Mouse (Mus musculus) lung, postnatal 0 days (tissue): ENCODE measurements around the gene Nudt8. TPM values are rescaled to one million over a fixed set of nuclear protein-coding genes. Genes with fewer than 3 reads are reported as not detected.
"Not testable (repeated sequence)": the region's sequence is repeated elsewhere in the genome, so short reads cannot be mapped to it uniquely, and the experiment has no call there.

Source experiments
- ATAC-seq: fragments of 200-750 bp; cut with Nextera tagmentation; 2 replicates; pipeline ENCODE4 v1.8.0; 2017; ENCODE audit warnings: moderate library complexity
- DNase-seq: peaks from one replicate; pipeline ENCODE4 v3.0.0-alpha.2; 2016; ENCODE audit warnings: low spot score
- H3K27ac ChIP-seq: fragments of 300-500 bp; sonication (generic); 2 replicates; pipeline ENCODE4 v1.5.1; 2014; ENCODE audit warnings: antibody characterized with exemption, mild to moderate bottlenecking, low read length, mixed read lengths
- H3K27me3 ChIP-seq: fragments of 300-500 bp; sonication (generic); replicated peaks from 2 replicates; pipeline ENCODE4 v1.6.1; 2014; ENCODE audit warnings: low read length, mixed read lengths; ENCODE audit not compliant: insufficient read depth
- H3K36me3 ChIP-seq: fragments of 300-500 bp; sonication (generic); 2 replicates; pipeline ENCODE4 v1.6.1; 2014; ENCODE audit warnings: low read length, mixed read lengths; ENCODE audit not compliant: insufficient read depth
- H3K4me1 ChIP-seq: fragments of 300-500 bp; sonication (generic); 2 replicates; pipeline ENCODE4 v1.6.1; 2014; ENCODE audit warnings: antibody characterized with exemption, low read depth, low read length, mixed read lengths; ENCODE audit not compliant: insufficient read depth
- H3K4me2 ChIP-seq: fragments of 300-500 bp; sonication (generic); replicated peaks from 2 replicates; pipeline ENCODE4 v1.6.1; 2014; ENCODE audit warnings: low read depth, mild to moderate bottlenecking, low read length, moderate library complexity, mixed read lengths
- H3K4me3 ChIP-seq: fragments of 300-500 bp; sonication (generic); 2 replicates; pipeline ENCODE4 v1.5.1; 2014; ENCODE audit warnings: low read depth, low read length
- H3K9ac ChIP-seq: fragments of 300-500 bp; sonication (generic); replicated peaks from 2 replicates; pipeline ENCODE4 v1.6.1; 2014; ENCODE audit warnings: low read depth, mild to moderate bottlenecking
- H3K9me3 ChIP-seq: fragments of 300-500 bp; sonication (generic); 2 replicates; pipeline ENCODE4 v1.6.1; 2016; ENCODE audit warnings: low read length, mixed read lengths
- CTCF ChIP-seq: IDR thresholded peaks from 2 replicates; pipeline ENCODE4 v1.5.1; 2016; ENCODE audit warnings: antibody characterized with exemption, mild to moderate bottlenecking
- EP300 ChIP-seq: IDR thresholded peaks from 2 replicates; pipeline ENCODE4 v1.6.1; 2016; ENCODE audit warnings: antibody characterized with exemption, mild to moderate bottlenecking, control low read depth
- WGBS: fragments of 180-500 bp; shearing (Covaris S2); extraction: QIAGEN DNeasy Blood & Tissue Kit; methylation state at CpG from one replicate; pipeline ENCODE4 v1.1.7; 2014; 5-methylcytosine and 5-hydroxymethylcytosine counted together
- polyA plus RNA-seq: library from polyadenylated mRNA; unstranded; fragments of >200 nt; fragmentation: Nextera tagmentation; extraction: Ambion mirVana; gene quantifications from 2 replicates; pipeline ENCODE4 v1.2.1, GENCODE M21; 2015

The Nudt8 gene
- polyA plus RNA-seq, 1 experiment from 2014 or later: 28.5 TPM

GRCm38 (mm10) chr19:4046866-4047254 is 46.5 kb downstream of the Nudt8 start:
- 68% methylated on average over 8 of the region's 8 CpGs for WGBS
- no peaks in the 10 kb centered on the region for H3K36me3 ChIP-seq
- TF ChIP-seq CTCF: no peak
- no peak for TF ChIP-seq EP300

GRCm38 (mm10) chr19:4047859-4048258 is 47.5 kb downstream of the Nudt8 start:
- ATAC-seq (no peak), DNase-seq (peak; percentile 89)
- H3K27ac ChIP-seq: no peak overlapping the region
- TF ChIP-seq EP300: no peak
- TF ChIP-seq CTCF: peak; percentile 88
- no peaks in the 10 kb centered on the region for H3K27me3 ChIP-seq
- no peaks in the 10 kb centered on the region for H3K9me3 ChIP-seq
- no peak overlapping the region for H3K4me3 ChIP-seq
- no peak overlapping the region for H3K4me2 ChIP-seq
- no peak overlapping the region for H3K9ac ChIP-seq
- 17% methylated on average over 4 of the region's 4 CpGs for WGBS
- peaks cover 4% of the 10 kb centered on the region; the same call in 1 of the 2 replicates for H3K4me1 ChIP-seq
- no peaks in the 10 kb centered on the region for H3K36me3 ChIP-seq

More at GRCm38 (mm10) chr19:4046866-4047254, 46.5 kb downstream of the Nudt8 start:
- peaks cover 4% of the 10 kb centered on the region; the same call in 1 of the 2 replicates for H3K4me1 ChIP-seq
- no peaks in the 10 kb centered on the region for H3K9me3 ChIP-seq
- H3K4me2 ChIP-seq: no peak overlapping the region
- H3K27me3 ChIP-seq: no peaks in the 10 kb centered on the region
- DNase-seq (no peak), ATAC-seq (no peak)
- peak overlapping the region; percentile 55; the same call in 1 of the 2 replicates for H3K27ac ChIP-seq
- no peak overlapping the region for H3K9ac ChIP-seq
- no peak overlapping the region for H3K4me3 ChIP-seq

- WGBS: 80% methylated on average over 5 of the region's 5 CpGs
- TF ChIP-seq CTCF: peak; percentile 36; the same call in 1 of the 2 replicates
- not testable (repeated sequence) for DNase-seq, H3K4me3 ChIP-seq, H3K4me1 ChIP-seq, H3K9me3 ChIP-seq, H3K27me3 ChIP-seq, H3K36me3 ChIP-seq, ATAC-seq, H3K27ac ChIP-seq, H3K4me2 ChIP-seq, H3K9ac ChIP-seq
These were observed 48.7 kb downstream of the Nudt8 start for GRCm38 (mm10) chr19:4049069-4049468.

GRCm38 (mm10) chr19:4051016-4051415 is 50.6 kb downstream of the Nudt8 start:
- H3K9me3 ChIP-seq: no peaks in the 10 kb centered on the region
- TF ChIP-seq CTCF (peak; percentile 24; the same call in 1 of the 2 replicates), EP300 (no peak)
- no peaks in the 10 kb centered on the region for H3K27me3 ChIP-seq
- H3K4me2 ChIP-seq: no peak overlapping the region
- H3K9ac ChIP-seq: no peak overlapping the region
- ATAC-seq (no peak), DNase-seq (no peak)
- no peaks in the 10 kb centered on the region for H3K4me1 ChIP-seq
- H3K36me3 ChIP-seq: no peaks in the 10 kb centered on the region
- no peak overlapping the region for H3K27ac ChIP-seq
- H3K4me3 ChIP-seq: no peak overlapping the region
- 93% methylated on average over 5 of the region's 5 CpGs for WGBS

Other genes with a start within 250 kb of the Nudt8 start
- gene Kmt5b, start 233.2 kb upstream of the Nudt8 start, polyA plus RNA-seq: 20.5 and 23.7 TPM in 2 replicates
- 65.9 and 68.1 TPM in 2 replicates for gene Chka, start 148.8 kb upstream of the Nudt8 start, polyA plus RNA-seq
- 31.8 and 33.1 TPM in 2 replicates for gene Tcirg1, start 93.4 kb upstream of the Nudt8 start, polyA plus RNA-seq
- gene Ndufs8, start 87.8 kb upstream of the Nudt8 start, polyA plus RNA-seq: 203 and 225 TPM in 2 replicates
- gene Aldh3b1, start 70.8 kb upstream of the Nudt8 start, polyA plus RNA-seq: 33.2 and 38.3 TPM in 2 replicates
- 40.0 and 45.5 TPM in 2 replicates for gene Unc93b1, start 65.4 kb upstream of the Nudt8 start, polyA plus RNA-seq
- gene Aldh3b3, start 41.9 kb upstream of the Nudt8 start, polyA plus RNA-seq: 0.04 and 0.06 TPM in 2 replicates
- gene Aldh3b2, start 28.3 kb upstream of the Nudt8 start, polyA plus RNA-seq: 0.47 and 0.71 TPM in 2 replicates
- 14.9 and 15.7 TPM in 2 replicates for gene Acy3, start 14.0 kb upstream of the Nudt8 start, polyA plus RNA-seq
- gene Tbx10, start 7.8 kb upstream of the Nudt8 start, polyA plus RNA-seq: not detected in 2 replicates
- 1.1 TPM in 2 replicates for gene Gm49405, start within 50 bp of the Nudt8 start, polyA plus RNA-seq
- gene Doc2g, start 2.7 kb downstream of the Nudt8 start, polyA plus RNA-seq: 1.9 and 2.0 TPM in 2 replicates
- gene Ndufv1, start 12.2 kb downstream of the Nudt8 start, polyA plus RNA-seq: 130 and 152 TPM in 2 replicates
- 273 and 288 TPM in 2 replicates for gene Gstp1, start 37.4 kb downstream of the Nudt8 start, polyA plus RNA-seq
- 6.3 and 7.3 TPM in 2 replicates for gene Gstp2, start 45.4 kb downstream of the Nudt8 start, polyA plus RNA-seq
- gene Gstp3, start 59.0 kb downstream of the Nudt8 start, polyA plus RNA-seq: 6.5 and 6.9 TPM in 2 replicates
- not detected in 2 replicates for gene Cabp2, start 81.0 kb downstream of the Nudt8 start, polyA plus RNA-seq
- 154 and 164 TPM in 2 replicates for gene Cdk2ap2, start 96.6 kb downstream of the Nudt8 start, polyA plus RNA-seq
- 17.0 and 18.9 TPM in 2 replicates for gene Pitpnm1, start 99.4 kb downstream of the Nudt8 start, polyA plus RNA-seq
- gene Aip, start 125.3 kb downstream of the Nudt8 start, polyA plus RNA-seq: 78.5 and 82.1 TPM in 2 replicates
- not detected in 2 replicates for gene Gpr152, start 139.2 kb downstream of the Nudt8 start, polyA plus RNA-seq
- gene Cabp4, start 143.5 kb downstream of the Nudt8 start, polyA plus RNA-seq: 0.08 and 0.10 TPM in 2 replicates
- gene Coro1b, start 148.0 kb downstream of the Nudt8 start, polyA plus RNA-seq: 183 and 192 TPM in 2 replicates
- gene Ptprcap, start 153.0 kb downstream of the Nudt8 start, polyA plus RNA-seq: 3.4 and 3.7 TPM in 2 replicates
- 28.4 and 35.1 TPM in 2 replicates for gene Rps6kb2, start 162.8 kb downstream of the Nudt8 start, polyA plus RNA-seq
- 1.8 and 2.6 TPM in 2 replicates for gene Carns1, start 174.9 kb downstream of the Nudt8 start, polyA plus RNA-seq
- 3.9 and 4.5 TPM in 2 replicates for gene Tbc1d10c, start 190.7 kb downstream of the Nudt8 start, polyA plus RNA-seq
- gene Ppp1ca, start 191.5 kb downstream of the Nudt8 start, polyA plus RNA-seq: 619 and 631 TPM in 2 replicates
- gene Rad9a, start 201.1 kb downstream of the Nudt8 start, polyA plus RNA-seq: 14.1 and 14.3 TPM in 2 replicates
- gene Clcf1, start 213.7 kb downstream of the Nudt8 start, polyA plus RNA-seq: 7.6 and 8.0 TPM in 2 replicates
- gene AC109138.7, start 213.8 kb downstream of the Nudt8 start, polyA plus RNA-seq: not detected in 2 replicates
- 58.6 and 63.6 TPM in 2 replicates for gene Pold4, start 231.3 kb downstream of the Nudt8 start, polyA plus RNA-seq